In genomic region chr7:37544011-37544410, GRCm38 (mm10) we compare ENCODE assay signal across 20 mouse cellular contexts.
"Had no signal": no experiment of that assay in that cellular context is flagged by ENCODE, and none has a peak within 500 bp of the region (broad histone marks: within the 10 kb centered on the region; RNA-seq: fewer than 3 reads in every experiment).

No protein-coding gene starts in this region.

- H3K36me3 ChIP-seq: limb, embryonic 10.5 days; limb, embryonic 13.5 days; liver, embryonic 13.5 days; neural tube, embryonic 12.5 days; stomach, embryonic 15.5 days had no signal

- H3K9me3 ChIP-seq: limb, embryonic 10.5 days; limb, embryonic 13.5 days; liver, embryonic 13.5 days; neural tube, embryonic 12.5 days; stomach, embryonic 15.5 days had no signal

- H3K27me3 ChIP-seq: limb, embryonic 13.5 days; liver, embryonic 13.5 days; megakaryocyte, embryonic 14.5 days; neural tube, embryonic 12.5 days; stomach, embryonic 15.5 days had no signal

- H3K4me3 ChIP-seq: limb, embryonic 10.5 days; limb, embryonic 13.5 days; liver, embryonic 13.5 days; megakaryocyte, embryonic 14.5 days; neural tube, embryonic 12.5 days; stomach, embryonic 15.5 days had no signal

- H3K4me2 ChIP-seq: limb, embryonic 13.5 days; liver, embryonic 13.5 days; lung, embryonic 14.5 days; midbrain, embryonic 11.5 days; neural tube, embryonic 12.5 days; stomach, embryonic 15.5 days had no signal

- H3K9ac ChIP-seq: limb, embryonic 13.5 days; liver, embryonic 13.5 days; lung, embryonic 14.5 days; neural tube, embryonic 12.5 days; stomach, embryonic 15.5 days had no signal

- H3K27ac ChIP-seq: kidney, postnatal 0 days; limb, embryonic 10.5 days; limb, embryonic 13.5 days; liver, embryonic 13.5 days; macrophage; neural tube, embryonic 12.5 days; stomach, embryonic 15.5 days had no signal

- H3K4me1 ChIP-seq: liver, embryonic 13.5 days; megakaryocyte, embryonic 14.5 days; neural tube, embryonic 12.5 days; stomach, embryonic 15.5 days had no signal

- ATAC-seq: intestine, embryonic 16.5 days; lung, postnatal 0 days had no signal

- DNase-seq: kidney, adult 18-20 months; kidney, adult 9 months; kidney, postnatal 25 days; liver, embryonic 13.5 days; lung, embryonic 14.5 days; midbrain, embryonic 14.5 days; retina, postnatal 1 day; right cerebral cortex, postnatal 25 days; spleen, adult 18-20 months; thymus, postnatal 25 days had no signal
